Mouse (Mus musculus): ENCODE results near the gene Cabcoco1. TPM values are rescaled to one million over a fixed set of nuclear protein-coding genes. Genes with fewer than 3 reads are reported as not detected.
A peak's percentile ranks its signal among the peaks of the same experiment; 100 is the strongest.

Cabcoco1 gene
- 10 to 100 TPM; 23.1 to 23.2 TPM for total RNA-seq (2021)
- long read RNA-seq, experiment 1, transcript Cabcoco1-201 (8 exons, 1,262 nt), result major isoform, 63 of 70 reads
- long read RNA-seq, experiment 1, partial matches to known transcripts, result 4 of 70 reads
- long read RNA-seq, experiment 1, other reads (novel, unspliced or antisense), result 3 of 70 reads
- long read RNA-seq, experiment 2, transcript Cabcoco1-201 (8 exons, 1,262 nt), result major isoform, 45 of 49 reads
- long read RNA-seq, experiment 2, partial matches to known transcripts, result 2 of 49 reads
- long read RNA-seq, experiment 2, other reads (novel, unspliced or antisense), result 2 of 49 reads

DNA sequence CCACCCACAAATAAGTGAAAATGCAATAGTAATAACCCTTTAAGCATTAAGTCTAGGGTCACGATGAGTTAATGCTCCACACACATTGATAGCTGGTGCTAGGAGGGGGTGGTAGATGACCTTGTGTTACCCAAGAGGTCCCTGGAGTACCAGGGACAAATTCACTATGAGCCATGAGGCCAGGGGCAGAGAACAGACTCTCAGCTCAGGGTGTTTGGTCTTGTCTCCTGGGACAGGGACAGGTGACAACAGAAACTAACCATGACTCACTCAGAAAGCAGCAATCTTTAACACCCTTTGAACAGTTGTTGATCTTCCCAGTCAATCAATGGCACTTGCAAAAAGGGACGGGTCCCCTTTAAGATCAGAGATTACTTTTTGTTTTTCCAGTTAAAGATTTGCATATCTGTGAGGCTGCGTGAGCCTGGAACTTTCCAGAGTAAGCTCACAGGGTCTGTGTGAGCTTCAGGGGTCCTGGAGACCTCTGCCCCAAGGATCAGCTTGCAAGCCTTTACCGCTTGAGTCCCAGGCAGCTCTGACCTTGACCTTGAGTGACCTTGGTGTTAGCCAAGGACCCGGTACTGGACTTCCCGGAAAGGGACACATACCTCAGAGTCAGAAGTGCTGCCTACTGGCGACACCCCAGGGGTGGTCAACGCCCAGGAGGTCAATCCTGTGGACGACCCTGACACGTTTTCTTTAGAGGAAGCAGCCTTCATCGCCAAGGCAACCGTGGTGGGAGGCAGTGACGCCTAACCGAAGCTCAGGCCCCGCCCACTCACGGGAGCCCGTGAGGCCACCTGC is at the start of gene Cabcoco1:
Cabcoco1 (minus strand) TSS at position 758 of the 804 bp plus-strand sequence.
- DNase-seq, result peak; percentile 50 to 61

DNA sequence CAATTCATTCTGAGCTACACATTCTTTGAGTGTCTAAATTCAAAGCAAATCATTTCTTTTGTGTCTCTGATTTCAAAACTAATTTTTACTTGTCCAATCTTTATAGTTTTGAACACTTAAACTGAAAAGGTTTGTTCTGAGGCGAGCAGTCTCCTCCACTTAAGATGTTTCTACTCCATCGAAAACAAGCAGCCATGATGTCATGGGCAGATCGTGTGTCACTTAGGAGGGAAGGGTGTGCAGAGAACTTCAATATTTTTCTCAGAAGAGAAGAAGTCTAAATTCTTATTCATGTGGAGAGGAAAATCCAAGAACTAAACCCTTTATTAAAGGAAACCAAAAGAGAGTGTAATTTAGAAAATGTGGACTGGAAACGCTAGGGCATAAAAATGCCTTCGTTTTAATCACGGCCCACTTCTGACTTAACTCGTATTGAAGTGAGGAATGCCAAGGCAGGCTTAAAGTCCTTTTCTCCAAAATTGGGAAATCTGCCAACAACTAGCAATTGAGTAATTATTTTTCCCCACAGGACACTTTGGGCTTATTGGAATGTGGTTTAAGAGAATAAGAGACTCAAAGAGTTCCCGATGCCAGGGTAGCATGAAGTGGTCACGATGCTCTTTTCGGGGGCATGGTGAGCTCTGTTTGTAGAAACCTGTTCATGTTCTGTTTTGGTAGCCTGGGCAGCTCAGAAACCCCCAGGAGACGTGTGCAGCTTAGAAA is 48.0 kb upstream of the Cabcoco1 start:
- intact Hi-C loops (cut with DNase I), result no loop called here
- no peak for DNase-seq

More for the DNA sequence above, at the start of gene Cabcoco1:
- intact Hi-C loops (cut with DNase I), result no loop called here

DNA sequence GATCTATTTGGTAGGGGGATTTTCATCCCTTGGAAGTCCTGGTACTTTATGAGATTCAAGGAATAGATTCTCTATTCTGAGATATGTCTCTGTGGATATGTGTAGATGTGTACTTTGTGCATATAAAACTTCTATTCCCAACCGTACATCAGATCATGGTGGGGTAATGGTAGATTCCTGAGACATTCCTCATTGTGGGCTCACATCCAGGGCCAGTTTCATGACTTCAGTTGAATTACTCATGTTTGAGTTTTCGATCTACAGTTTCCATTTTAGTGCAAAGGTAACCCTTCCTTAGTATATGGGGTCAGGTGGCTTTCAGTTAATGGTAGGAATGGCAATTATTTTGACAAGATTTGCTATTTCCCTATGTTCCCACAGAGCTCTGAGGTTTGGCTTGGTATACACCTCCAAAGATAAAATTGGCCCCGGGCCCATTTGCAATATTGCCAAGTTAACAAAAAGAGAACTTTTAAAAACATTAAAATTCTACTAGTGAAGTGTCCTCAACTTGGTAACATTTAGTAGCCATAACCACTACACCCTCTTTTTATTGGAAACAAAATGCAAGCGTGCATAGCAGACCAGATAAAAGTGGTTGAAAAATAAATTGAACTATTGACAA is 45.8 kb upstream of the Cabcoco1 start:
- intact Hi-C loops (cut with DNase I), result no loop called here
- peak in 1 of 2 experiments; percentile 14 for DNase-seq

DNA sequence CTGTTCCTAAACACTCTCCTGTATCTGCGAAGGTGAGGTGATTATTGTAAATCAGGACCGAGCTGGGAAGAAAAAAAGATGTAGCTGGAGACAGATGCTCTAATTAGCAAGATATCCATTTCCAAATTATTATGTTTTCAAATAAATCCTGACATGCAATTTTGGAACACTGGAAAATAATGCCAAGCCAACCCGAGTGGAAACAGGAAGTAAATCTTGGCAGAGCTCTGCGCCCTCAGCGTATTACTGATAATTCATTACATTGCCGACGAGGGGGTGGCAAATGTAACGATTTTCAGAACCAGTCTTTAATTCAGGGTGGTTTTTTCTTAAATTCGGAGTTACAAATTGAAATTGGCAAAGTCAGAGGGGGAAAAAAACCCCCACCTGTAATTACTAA is 35.6 kb upstream of the Cabcoco1 start:
- intact Hi-C loops (cut with DNase I), result no loop called here
- DNase-seq, result no peak

DNA sequence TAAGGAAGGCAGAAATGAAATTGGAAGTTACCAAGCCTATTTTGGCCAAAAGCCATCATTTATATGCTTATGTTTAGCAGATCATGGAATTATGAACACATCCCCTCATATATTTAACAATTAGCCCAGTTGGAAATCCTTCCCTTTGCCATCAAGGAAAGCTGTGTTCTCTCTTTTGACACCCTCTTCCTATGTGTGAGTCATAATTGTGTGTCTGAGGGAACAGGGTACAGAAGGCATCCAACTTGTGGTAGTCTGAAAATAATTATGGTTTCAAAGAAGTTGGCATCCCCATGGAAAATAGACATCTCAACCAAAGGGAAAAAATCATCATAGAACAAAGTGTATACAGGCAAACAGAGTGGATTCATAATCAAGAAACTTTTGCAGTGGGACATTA is 26.5 kb upstream of the Cabcoco1 start:
- no peak for DNase-seq
- intact Hi-C loops (cut with DNase I), result no loop called here

DNA sequence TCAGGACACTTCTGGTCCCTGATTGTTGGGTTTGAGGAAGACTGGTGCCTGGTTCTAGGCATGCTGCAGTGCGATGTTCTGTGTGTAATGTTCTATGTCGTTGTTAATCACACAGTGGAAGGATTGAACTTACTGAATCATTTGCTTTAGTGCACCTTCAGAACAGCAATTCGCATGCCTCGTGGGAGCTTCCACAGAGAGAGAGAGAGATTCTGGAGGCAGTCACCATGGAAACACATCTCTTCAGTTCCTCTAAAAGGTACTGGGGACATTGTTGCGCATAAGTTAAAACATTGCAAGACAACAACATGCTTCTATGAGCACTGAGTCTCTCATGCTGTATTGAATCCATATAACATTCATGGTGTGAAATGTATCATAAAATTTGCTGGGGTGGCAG is 20.6 kb upstream of the Cabcoco1 start:
- intact Hi-C loops (cut with DNase I), result no loop called here
- no peak for DNase-seq

DNA sequence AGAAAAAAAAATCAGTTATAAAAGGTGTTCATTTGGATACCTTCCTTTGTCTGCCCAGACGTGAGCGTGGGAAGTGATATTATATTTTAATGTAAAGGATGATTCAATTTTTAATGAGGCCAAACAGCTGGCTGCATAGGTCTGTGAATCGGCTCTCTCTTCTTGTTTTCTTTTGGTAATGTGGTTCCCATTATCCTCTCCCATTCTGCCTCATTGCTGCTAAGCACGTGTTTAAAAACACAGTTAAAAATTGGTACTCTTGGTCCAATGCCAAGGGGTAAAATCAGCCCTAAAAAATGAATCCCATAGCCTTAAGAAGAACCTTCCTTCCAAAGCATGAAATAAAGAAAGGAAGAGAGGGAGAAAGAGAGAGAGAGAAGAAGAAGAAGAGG is 17.1 kb upstream of the Cabcoco1 start:
- intact Hi-C loops (cut with DNase I), result no loop called here
- DNase-seq, result no peak

DNA sequence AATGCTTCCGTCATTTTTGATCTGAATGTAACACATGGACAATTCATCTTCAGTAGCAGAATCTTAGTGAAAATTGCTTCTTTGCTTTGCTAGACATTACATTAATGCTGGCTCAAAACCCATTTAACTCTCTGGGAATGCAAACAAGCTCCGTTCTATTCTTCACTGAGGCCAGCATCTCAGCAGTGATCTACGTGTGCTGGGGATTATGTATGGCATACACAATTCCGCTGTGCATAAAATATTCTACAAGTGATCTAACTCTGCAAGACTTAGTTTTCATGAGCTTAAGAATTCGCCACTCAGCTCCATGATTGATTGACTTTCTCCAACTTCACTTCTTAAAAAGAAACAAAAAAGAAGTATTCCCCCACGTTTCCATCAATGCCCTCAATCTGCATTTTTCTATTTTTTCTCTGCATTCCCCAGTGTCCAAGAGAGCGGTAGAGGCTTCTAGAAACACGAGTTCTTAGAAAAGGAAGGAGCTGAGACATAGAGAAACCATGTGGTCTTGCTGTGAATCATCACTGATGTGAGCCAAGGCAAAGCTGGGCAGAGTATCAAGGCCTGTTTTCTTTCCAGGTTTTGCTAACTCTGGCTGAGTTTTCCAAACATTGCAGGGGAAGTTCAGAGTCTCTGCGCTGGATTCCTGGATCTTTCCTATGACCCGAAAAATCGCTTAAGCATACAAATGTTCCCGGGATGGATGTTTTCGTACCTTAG is 16.6 kb upstream of the Cabcoco1 start:
- intact Hi-C loops (cut with DNase I), result no loop called here

DNA sequence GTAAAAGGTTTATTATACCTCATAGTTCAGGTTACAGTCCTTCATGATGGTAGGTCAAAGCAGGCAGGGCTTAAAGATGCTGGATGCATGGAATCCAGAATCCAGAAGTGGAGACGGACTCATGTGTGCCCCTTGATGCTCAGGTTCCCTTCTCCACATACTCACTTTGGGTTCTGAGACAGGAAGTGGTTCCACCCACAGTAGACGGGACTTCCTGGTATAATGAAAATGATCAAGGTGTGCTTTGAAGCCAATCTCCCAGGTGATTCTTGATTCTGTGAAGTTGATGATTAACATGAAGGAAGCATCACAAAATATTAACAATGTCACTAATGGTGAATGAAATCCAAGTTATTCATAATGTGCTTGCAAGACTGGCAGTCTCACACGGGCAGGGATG is 12.0 kb upstream of the Cabcoco1 start:
- intact Hi-C loops (cut with DNase I), result no loop called here
- no peak for DNase-seq

More for the DNA sequence above, 16.6 kb upstream of the Cabcoco1 start:
- DNase-seq, result peak; percentile 76 to 83

DNA sequence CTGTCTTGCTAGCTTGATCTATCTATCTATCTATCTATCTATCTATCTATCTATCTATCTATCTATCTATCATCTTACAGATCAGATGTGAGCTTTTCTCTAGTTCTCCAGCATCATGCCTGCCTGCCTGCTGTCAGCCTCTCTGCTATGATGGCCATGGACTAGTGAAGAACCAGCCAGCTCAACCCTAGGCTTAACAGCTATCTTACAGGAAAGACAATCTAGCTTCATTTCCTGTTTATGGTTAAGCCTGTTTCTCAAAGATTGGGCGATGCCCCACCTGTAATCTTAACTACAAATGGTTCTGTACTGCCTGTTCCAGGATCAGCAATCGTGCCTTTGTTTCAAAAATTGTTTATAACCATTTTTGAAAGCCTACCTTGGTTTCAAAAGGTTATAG is 10.9 kb upstream of the Cabcoco1 start:
- intact Hi-C loops (cut with DNase I), result no loop called here

DNA sequence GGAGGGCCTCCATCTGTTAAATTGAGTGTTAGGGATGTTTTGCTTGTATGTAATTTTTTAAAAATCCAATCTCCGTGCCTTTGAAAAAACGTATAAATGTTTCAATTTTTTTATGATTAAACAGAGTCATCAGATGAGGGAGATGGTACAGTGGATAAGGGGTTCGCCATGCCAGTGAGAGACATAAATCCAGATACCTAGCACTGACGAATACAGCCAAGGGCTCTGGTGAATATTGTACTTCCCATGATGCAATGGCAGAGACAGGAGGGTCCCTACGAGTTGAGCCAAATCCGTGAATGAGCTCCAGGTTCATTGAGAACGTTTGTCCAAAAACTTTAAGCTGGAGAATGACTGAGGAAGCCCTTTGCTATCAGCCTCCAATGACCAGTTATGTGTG is 9.6 kb upstream of the Cabcoco1 start:
- intact Hi-C loops (cut with DNase I), result no loop called here
- no peak for DNase-seq

More for the DNA sequence above, 10.9 kb upstream of the Cabcoco1 start:
- DNase-seq, result no peak

DNA sequence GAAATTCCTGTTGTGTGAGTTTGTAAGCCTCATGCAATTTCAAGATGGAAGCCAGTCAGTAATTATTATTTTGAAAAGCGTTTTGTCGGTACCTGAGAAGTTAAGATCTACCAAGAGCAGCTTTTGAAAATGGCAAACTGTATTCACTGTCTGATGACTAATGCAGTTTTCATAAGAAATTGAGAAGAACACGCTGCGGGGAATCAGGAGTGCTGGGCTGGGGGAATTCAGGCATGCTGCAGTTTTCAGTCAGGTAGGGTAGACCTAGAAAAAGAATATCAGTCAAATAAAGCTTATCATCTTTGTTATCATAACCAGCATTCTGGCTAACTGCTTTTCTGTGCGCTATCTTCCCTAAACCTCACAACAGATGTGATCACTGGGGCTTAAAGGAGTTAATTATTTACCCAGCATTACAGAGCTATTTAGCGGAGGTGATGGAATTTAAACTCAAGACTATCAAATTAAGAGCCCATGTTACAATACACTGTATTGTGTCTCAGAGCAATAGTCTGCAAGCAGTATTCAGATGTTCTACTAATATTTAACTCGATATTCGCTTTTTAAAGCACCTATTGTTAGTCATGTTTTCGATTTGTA is 9.1 kb upstream of the Cabcoco1 start:
- intact Hi-C loops (cut with DNase I), result no loop called here
- DNase-seq, result no peak

DNA sequence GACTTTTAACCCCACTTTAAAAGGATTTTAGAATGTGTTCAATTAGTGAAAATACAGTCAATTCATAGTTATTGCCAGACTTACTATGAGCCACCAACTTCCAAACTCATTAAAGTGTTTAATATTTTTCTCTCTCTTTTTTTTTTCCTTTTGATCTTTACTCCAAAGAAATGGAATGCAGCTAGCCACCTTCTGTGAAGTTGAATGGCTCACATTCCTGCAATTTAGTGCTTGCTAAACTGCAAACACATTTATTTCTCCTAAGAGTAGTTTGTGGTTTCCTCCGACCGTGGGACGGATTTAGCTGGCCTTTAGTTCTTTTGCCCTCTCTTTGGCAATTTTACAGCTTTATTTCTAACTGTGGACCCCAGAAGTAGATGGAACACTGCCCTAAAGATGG is 1.4 kb upstream of the Cabcoco1 start:
- no peak for DNase-seq
- intact Hi-C loops (cut with DNase I), result no loop called here

DNA sequence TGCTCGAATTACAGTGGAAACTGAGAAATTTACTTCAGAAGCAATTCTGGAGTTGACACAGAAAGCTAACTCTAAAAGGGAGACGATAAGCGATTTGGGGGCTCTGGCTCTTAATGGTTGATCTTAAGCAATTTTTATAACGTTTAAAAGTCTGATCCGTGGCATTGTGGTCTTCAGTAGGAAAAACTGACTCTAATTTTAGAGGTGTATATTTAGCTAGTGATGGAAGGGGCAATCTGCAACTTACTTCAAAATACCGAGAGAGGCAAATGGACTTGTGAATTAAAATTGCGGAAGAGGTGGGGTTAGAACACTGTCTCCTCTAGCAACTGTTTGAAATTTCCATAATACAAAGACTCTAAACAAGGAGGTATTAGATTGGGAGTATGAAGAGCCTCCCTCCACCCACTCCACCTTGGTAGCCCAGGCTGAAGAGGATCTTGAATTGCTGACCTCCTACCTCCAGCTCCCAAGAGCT is 286 bp upstream of the Cabcoco1 start:
- no peak for DNase-seq
- intact Hi-C loops (cut with DNase I), result no loop called here

DNA sequence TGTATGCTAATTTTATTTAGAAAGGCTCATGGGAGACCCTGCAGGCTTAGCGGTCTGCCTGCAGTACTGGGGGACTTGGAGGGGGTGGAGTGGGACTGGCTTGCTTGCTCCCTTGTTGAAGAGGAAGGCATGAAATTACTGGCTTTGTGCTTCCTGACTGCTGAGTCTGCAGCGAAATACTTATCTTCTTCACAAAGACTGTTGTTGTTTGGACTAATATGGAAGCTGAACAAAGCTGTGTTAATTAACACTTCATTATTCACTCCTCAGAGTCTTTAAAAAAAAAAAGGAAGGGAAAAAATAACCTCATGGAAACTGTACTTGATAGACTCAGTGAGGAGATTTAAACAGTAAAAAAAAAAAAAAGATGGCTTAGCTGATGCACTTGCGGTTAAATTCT is 1.1 kb downstream of the Cabcoco1 start:
- no peak for DNase-seq
- intact Hi-C loops (cut with DNase I), result no loop called here

DNA sequence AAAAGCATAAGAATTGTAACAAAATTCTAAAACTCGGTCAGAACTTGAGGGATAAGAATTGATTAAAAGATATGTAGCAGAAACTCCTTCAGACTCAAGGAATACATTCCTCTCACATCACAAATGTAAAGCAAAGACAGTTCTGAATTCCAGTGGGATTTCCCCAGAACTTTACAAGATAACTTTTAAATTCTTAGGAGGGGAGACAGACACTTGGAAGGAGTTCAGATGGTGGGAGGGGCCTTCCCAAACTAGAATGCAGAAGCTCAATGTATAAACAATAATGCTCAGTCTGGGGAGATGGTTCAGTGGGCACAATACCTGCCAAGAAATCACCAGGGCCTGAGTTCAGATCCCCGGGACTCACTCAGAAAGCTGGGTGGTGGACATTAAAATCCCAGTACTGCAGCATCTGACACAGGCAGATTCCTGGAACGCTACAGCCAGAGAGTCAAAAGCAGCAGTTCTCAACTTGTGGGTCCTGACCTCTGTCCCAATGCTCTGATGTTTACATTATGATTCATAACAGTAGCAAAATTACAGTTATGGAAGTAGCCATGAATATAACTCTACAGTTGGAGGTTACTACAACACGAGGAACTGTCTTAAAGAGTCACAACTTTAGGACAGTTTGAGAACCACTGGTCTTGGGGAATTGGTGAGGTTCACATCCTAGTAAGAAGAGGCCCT is 4.3 kb downstream of the Cabcoco1 start:
- intact Hi-C loops (cut with DNase I), result no loop called here
- DNase-seq, result no peak

DNA sequence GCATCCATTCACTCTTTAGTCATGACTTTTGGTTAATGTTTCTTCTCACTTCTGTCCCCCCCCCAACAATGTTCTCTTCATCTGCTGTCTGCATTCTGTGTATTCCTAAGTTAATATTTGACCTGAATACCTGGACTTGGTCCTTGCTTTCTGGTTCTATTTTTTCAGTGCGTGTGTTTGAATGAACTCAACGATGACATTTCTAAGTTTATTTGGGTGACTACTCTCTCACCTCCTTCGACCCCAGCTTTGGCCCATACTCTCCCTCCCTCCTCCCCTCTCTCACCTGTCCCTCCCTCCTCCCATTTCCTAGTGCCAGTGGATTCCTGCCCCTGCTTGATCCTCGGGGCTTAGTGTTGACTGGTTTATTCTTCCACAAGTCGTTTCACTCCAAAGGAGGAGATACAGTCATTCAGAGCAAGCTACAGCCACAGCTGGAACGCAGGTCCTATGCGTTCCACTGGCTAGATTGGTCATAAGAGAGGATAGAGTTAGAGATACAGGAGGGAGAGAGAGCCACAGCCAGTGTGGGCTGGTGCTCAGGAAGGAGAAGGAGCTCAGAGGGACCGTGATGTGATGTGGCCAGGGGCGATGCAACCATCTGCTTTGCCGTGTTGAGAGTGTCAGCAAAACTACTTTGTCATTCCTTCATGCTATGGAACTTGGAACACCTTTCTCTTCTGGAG is 12.2 kb downstream of the Cabcoco1 start:
- intact Hi-C loops (cut with DNase I), result no loop called here
- no peak for DNase-seq

DNA sequence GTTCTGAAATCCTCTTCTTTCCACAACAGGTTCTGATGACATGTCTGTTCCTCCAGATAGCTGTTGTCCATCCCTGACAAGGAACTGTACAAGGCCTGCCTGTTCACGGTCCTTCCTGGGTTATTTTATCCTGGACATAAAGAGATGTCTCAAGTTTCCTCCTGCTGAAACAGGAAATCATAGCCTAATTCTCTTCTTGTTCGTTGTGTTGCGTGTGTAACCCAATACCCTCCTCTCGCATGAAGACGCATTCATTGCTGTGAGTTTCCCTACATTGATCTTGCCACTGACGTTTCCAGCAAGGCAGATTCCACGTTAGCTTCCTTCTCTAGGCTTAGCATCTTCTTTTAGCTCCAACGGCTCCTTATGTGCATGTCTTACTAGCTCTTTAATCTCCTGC is 12.7 kb downstream of the Cabcoco1 start:
- intact Hi-C loops (cut with DNase I), result no loop called here
- no peak for DNase-seq

DNA sequence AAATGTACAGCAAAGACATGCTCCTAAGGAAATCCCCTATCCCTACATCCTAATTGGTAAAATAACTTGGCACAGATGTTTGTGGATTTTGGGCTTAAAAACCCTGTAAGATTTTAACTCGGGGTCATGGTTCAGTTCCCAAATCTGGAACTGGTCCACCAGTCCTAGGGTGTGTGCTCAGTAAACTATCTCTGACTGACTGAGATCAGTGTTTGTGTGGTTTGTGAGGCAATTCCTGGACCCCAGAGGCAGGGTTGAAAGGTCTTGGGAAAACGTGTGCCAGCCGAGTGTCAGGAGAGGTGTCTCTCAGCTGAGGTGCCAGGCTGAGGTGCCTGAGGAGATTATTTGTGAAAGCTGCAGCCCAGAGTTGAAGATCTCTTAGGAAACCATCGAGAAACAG is 19.6 kb downstream of the Cabcoco1 start:
- DNase-seq, result no peak
- intact Hi-C loops (cut with DNase I), result no loop called here
